Mouse (Mus musculus): ENCODE data around the gene Egfl6.
"Not testable (repeated sequence)": the region's sequence is repeated elsewhere in the genome, so short reads cannot be mapped to it uniquely, and the experiment has no call there.

The Egfl6 gene

DNA sequence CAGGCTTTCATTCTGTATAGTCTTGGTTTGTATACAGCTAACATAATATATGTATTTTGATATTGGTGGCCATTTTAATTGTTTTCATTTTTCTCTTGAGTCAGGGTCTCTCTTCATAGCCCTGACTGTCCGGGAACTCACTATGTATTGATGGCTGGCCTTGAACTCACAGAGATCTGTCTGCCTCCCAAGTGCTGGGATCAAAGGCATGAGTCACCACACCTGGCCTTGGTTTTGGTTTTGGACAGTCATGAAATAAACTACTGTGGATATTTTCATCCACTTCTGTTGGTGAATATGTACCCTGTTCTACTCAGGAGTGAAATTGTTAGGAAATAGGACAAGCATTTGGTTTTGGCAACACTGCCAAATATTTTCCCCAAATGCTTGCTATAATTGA lies 68.9 kb downstream of the Egfl6 start:
- DNase-seq (ENCODE audit: low read depth, low spot score), result no peak

- DNase-seq (ENCODE audit: low read depth, low spot score), result no peak
Observed at GRCm38 (mm10) chrX:166515923-166516322, 69.6 kb downstream of the Egfl6 start.

DNA sequence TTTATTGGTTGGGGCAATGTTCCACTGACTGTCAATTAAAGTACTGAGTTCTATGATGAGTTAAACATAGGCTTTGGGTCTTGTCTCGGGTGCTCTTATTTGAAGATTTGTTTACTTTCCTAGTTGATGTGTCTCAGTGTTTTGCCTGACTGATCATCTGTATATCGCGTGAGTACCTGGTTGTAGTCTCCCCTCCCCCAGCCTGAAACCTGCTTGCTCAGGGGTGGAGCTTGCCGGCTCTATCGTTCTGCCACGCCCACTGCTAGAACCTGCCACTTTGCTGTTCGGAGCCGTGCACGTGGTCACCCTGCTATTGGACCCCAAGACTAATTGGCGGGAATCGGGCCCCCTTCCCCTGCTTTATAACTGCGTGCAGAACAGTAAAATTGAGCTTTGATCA lies 71.5 kb downstream of the Egfl6 start:
- not testable (repeated sequence) for DNase-seq (ENCODE audit: low read depth, low spot score)

GRCm38 (mm10) chrX:166512071-166512470 lies 73.4 kb downstream of the Egfl6 start:
- DNase-seq (ENCODE audit: low read depth, low spot score), result no peak

- no peak for DNase-seq (ENCODE audit: low read depth, low spot score)
Observed at GRCm38 (mm10) chrX:166511107-166511506, 74.4 kb downstream of the Egfl6 start.

GRCm38 (mm10) chrX:166509761-166510738 lies 75.5 kb downstream of the Egfl6 start:
- peak; percentile 84 for DNase-seq (ENCODE audit: low read depth, low spot score)

- no peak for DNase-seq (ENCODE audit: low read depth, low spot score)
Observed at GRCm38 (mm10) chrX:166504421-166504820, 81.1 kb downstream of the Egfl6 start.

DNA sequence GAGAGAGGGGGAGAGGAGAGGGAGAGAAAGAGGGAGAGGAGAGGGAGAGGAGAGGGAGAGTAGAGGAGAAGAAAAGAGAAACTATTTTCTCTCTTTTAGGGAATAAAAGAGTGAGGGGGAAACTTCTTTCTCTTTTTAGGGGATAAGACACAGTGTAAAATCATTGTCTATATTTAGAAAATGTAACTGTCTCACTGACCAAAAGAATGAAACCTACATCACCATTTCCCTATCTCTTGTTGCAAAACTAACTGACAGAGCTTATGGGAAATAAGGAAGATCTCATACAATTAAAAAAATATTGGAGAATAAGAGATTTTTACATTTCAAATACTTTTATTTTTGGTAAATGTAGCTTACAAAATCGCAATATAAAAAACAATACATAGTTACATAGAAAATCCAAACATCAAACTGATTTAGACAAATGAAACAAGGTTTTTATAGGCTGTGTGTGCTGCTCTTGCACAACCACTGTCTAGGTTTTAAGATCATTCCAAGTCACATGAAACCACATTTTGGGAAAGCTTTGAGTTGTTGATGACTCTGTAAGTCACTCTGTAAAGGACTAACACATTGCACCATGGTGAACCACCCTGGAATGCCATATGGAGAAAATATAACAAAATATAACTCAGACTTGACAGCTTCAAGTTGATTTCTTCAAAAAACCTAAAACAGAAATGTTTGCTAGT lies 85.9 kb downstream of the Egfl6 start:
- DNase-seq (ENCODE audit: low read depth, low spot score), result no peak

DNA sequence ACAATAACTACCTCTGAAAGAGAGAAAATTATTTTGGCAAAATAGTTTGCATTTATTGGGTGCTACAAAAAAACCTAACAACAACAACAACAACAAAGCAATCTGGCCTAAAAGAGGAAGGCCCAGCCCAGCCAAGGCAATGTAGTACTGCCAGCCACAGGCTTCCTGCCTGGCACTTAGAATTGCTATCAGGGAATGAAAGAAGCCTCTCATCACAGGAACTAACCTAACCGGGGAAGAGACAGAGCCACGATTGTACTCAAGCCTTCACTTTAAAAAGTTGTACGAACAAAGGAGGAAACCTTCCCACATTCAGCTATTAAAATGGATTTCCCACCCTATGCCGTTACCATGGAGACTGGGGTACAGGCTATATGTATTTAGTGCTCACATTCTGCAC lies 87.7 kb downstream of the Egfl6 start:
- no peak for DNase-seq (ENCODE audit: low read depth, low spot score)

GRCm38 (mm10) chrX:166495052-166495451 lies 90.5 kb downstream of the Egfl6 start:
- no peak for DNase-seq (ENCODE audit: low read depth, low spot score)

- DNase-seq (ENCODE audit: low read depth, low spot score), result peak; percentile 73
Observed at GRCm38 (mm10) chrX:166479365-166479983, 106.0 kb downstream of the Egfl6 start, which contains the start of gene Rab9. TSS of gene Rab9 (minus strand) at chrX:166479867.

DNA sequence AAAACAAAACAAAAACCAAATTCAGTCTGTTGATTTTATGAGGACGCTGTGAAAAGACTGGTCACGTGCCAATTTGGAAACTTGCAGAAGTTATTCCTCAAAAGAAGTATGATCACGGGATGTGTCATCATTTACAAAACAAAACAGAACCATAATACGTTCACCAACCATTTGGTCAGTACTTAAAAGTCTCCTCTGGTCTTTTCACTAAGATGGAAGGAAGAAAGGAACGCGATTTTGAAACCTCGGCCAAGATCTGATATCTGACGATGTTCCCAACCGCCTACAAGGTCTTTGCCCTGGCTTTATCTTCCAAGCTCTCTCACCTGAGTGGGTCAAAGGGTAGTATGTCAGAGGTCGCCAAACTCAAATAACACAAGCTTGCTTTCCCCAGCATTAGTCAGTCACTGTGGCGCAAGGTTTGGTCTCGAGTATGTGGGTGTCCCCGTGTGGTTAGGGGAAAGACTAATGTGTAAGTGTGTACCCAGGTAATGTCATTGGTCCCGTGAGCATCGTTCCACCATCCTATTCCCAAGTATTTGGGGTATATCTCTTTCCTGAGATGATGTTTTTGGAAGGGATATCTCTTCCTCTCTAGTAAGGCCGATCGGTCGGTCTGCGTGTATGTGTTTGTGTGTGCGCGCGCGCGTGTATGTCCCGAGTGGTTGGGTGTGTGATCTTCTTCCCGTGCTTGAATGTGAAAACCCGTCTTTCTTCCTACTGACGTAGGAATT lies 106.7 kb downstream of the Egfl6 start:
- DNase-seq (ENCODE audit: low read depth, low spot score), result peak; percentile 13

DNA sequence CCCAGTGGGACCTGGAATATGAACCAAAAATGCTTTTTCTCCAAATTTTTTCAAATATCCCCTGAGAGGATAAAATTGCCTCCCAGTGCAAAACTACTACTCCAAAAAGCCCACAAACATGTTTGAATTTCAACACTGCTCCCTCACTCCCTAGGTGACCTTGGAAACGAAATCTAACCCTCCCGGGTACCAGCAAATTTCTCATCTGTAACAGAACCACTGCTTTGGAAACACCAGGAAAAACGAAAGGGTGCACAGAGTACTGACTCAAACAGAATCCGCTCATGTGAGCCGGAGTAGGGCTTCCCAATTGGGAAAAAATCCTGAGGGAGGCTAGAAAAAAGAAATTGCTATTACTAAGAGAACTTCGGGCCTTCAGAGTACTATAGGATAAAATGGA lies 108.1 kb downstream of the Egfl6 start:
- no peak for DNase-seq (ENCODE audit: low read depth, low spot score)

Measured in c-Kit-negative CD71-positive TER-119-positive erythroid progenitor cells, embryonic 14.5 days (primary cell).